Mouse (Mus musculus): Measurements from ENCODE around the gene Gm21883. TPM values are rescaled to one million over a fixed set of nuclear protein-coding genes. Genes with fewer than 3 reads are reported as not detected.
"Not testable (repeated sequence)": the region's sequence is repeated elsewhere in the genome, so short reads cannot be mapped to it uniquely, and the experiment has no call there.

Gene Gm21883
- total RNA-seq (2022) = not detected

GRCm38 (mm10) chrX:31574183-31574582, at the start of gene Gm21883:
Gm21883 (minus strand) TSS chrX:31574283.
- DNase-seq (ENCODE audit: low spot score in 2 of 2) = not testable (repeated sequence)

GRCm38 (mm10) chrX:31618820-31619219, 44.7 kb upstream of the Gm21883 start, which contains the start of gene Spin2e:
Spin2e (minus strand) TSS chrX:31618920.
- DNase-seq (ENCODE audit: low spot score in 2 of 2) = not testable (repeated sequence)

Other genes starting within 250 kb of the Gm21883 start
- gene Btbd35f26, start 237.8 kb downstream of the Gm21883 start, total RNA-seq (2022) = not detected
- gene Btbd35f19, start 190.4 kb downstream of the Gm21883 start, total RNA-seq (2022) = not detected
- gene Spin2e, start 44.6 kb upstream of the Gm21883 start, total RNA-seq (2022) = not detected
- not detected for gene Btbd35f25, start 142.9 kb upstream of the Gm21883 start, total RNA-seq (2022)